Mouse (Mus musculus): ENCODE results near the gene Cacna2d4.
"Not testable (repeated sequence)": the region's sequence is repeated elsewhere in the genome, so short reads cannot be mapped to it uniquely, and the experiment has no call there.

Cacna2d4 gene

GRCm38 (mm10) chr6:119236241-119236640, at the start of gene Cacna2d4:
Gene Cacna2d4, plus strand, starts transcription at chr6:119236526.
- POLR2A ChIA-PET: no interaction called here
- CTCF ChIA-PET: interaction anchor here in 1 of 4 experiments (1.3 kb wide), 1 partner anchor 112 kb away, joined by 3 read pairs; no protein-coding TSS in a partner anchor

- ChIA-PET POLR2A (interaction anchor here in 1 of 4 experiments (0.7 to 1.9 kb wide), 2 partner anchors 10 to 714 kb away, joined by 3 to 4 read pairs; partner anchors contain the start of gene Cacna1c), CTCF (interaction anchor here in 3 of 4 experiments (0.6 to 1.7 kb wide), 4 partner anchors 11 to 1105 kb away, joined by 3 to 9 read pairs (median 4); partner anchors contain the start of gene Dcp1b (in 1 of the 3))
Measured at GRCm38 (mm10) chr6:119186658-119187057, 49.7 kb upstream of the Cacna2d4 start.

DNA sequence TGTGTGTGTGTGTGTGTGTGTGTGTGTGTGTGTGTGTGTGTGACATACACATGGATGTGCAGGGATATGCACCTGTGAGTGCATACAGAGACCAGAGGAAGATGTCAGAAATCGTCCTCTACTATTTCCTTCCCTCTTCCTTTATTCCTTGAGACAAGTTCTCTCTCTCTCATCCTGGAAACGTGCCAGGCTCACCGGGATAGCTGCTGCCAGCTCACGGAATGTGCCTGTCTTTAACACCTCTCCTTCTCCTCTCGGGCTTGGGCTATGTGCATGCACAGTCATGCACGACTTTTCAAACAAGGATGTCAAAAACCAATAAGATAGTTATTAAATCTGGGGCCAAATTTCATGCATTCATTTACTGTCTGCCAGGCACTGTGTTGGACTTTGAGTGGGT, 48.7 kb upstream of the Cacna2d4 start:
- POLR2A ChIA-PET: interaction anchor here in 1 of 4 experiments (1.9 kb wide), 1 partner anchor 9 kb away, joined by 4 read pairs; the partner anchor contains the start of gene Cacna1c
- CTCF ChIA-PET: interaction anchor here in 1 of 4 experiments (1.5 kb wide), 1 partner anchor 540 kb away, joined by 4 read pairs; no protein-coding TSS in a partner anchor

- ChIA-PET POLR2A (interaction anchor here in 1 of 4 experiments (1.0 kb wide), 1 partner anchor 8 kb away, joined by 3 read pairs; no protein-coding TSS in a partner anchor), CTCF (no interaction called here)
Measured at GRCm38 (mm10) chr6:119191478-119191877, 44.8 kb upstream of the Cacna2d4 start.

DNA sequence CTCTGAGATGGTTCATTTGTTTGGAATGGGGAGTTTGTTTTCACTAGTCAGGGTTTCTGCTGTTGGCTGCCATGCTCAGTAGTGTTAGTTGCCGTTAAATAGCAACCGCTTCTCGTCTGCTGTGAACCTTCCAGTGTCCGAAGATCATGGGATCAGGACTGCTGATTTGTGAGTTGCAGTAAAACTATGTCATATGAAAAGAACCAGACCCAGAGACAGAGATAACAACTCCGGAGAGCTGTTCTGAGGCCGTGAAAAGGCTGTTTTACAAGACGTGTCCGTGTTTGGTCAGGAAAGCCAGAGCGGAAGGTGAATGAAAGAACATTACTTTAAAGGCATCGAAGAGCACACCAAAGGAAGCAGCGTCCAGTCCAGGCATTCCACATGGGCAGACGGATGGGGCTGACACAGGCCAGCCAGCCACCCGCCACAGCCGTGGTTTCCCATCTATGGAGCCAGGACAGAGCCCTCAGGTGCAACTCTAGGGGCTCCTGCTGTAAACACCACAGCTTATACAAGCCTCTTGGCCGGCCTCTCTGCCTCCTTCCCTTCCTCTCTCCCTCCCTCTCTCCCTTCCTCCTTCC, 42.7 kb upstream of the Cacna2d4 start:
- CTCF ChIA-PET: no interaction called here
- POLR2A ChIA-PET: interaction anchor here in 3 of 4 experiments (0.7 to 2.7 kb wide), 3 partner anchors 11 to 222 kb away, joined by 3 to 9 read pairs (median 4); partner anchors contain the start of gene Dcp1b (in 1 of the 3)

GRCm38 (mm10) chr6:119194161-119194560, 42.2 kb upstream of the Cacna2d4 start:
- POLR2A ChIA-PET: interaction anchor here in 3 of 4 experiments (0.7 to 2.7 kb wide), 5 partner anchors 11 to 774 kb away, joined by 3 to 9 read pairs (median 4); partner anchors contain the start of gene Dcp1b (in 1 of the 3)
- CTCF ChIA-PET: no interaction called here

- POLR2A ChIA-PET: interaction anchor here in 3 of 4 experiments (0.7 to 2.7 kb wide), 5 partner anchors 12 to 775 kb away, joined by 3 to 9 read pairs (median 4); partner anchors contain the start of gene Dcp1b (in 1 of the 3)
- CTCF ChIA-PET: interaction anchor here in 1 of 4 experiments (0.6 kb wide), 1 partner anchor 20 kb away, joined by 4 read pairs; no protein-coding TSS in a partner anchor
Measured at GRCm38 (mm10) chr6:119194601-119195000, 41.7 kb upstream of the Cacna2d4 start.

- ChIA-PET CTCF (interaction anchor here in 1 of 4 experiments (1.4 kb wide), 1 partner anchor 23 kb away, joined by 3 read pairs; no protein-coding TSS in a partner anchor), POLR2A (interaction anchor here in 1 of 4 experiments (1.2 to 1.7 kb wide), 3 partner anchors 10 to 17 kb away, joined by 3 to 5 read pairs (median 4); no protein-coding TSS in a partner anchor)
Measured at GRCm38 (mm10) chr6:119196382-119197305, 39.7 kb upstream of the Cacna2d4 start, which contains the start of gene Cacna1c. Gene Cacna1c, minus strand, starts transcription at chr6:119196418.

GRCm38 (mm10) chr6:119198534-119199273, 37.6 kb upstream of the Cacna2d4 start:
- POLR2A ChIA-PET: interaction anchor here in 2 of 4 experiments (0.8 to 1.7 kb wide), 8 partner anchors 15 to 244 kb away, joined by 3 to 7 read pairs (median 3); partner anchors contain the start of gene Dcp1b (in 2 of the 2)
- CTCF ChIA-PET: interaction anchor here in 2 of 4 experiments (0.6 to 1.7 kb wide), 2 partner anchors 16 to 428 kb away, joined by 3 to 4 read pairs; no protein-coding TSS in a partner anchor

- ChIA-PET CTCF (interaction anchor here in 2 of 4 experiments (0.6 to 1.7 kb wide), 4 partner anchors 16 to 429 kb away, joined by 3 to 5 read pairs (median 4); no protein-coding TSS in a partner anchor), POLR2A (interaction anchor here in 2 of 4 experiments (0.6 to 1.7 kb wide), 14 partner anchors 8 to 441 kb away, joined by 3 to 7 read pairs (median 3); partner anchors contain the start of gene Dcp1b (in 2 of the 2))
Measured at GRCm38 (mm10) chr6:119199274-119199879, 36.9 kb upstream of the Cacna2d4 start.

GRCm38 (mm10) chr6:119200362-119200761, 36.0 kb upstream of the Cacna2d4 start:
- CTCF ChIA-PET: interaction anchor here in 3 of 4 experiments (0.6 to 1.7 kb wide), 3 partner anchors 15 to 1424 kb away, joined by 3 to 5 read pairs (median 4); no protein-coding TSS in a partner anchor
- POLR2A ChIA-PET: interaction anchor here in 2 of 4 experiments (1.0 to 1.7 kb wide), 4 partner anchors 9 to 59 kb away, joined by 3 to 7 read pairs (median 4); partner anchors contain the start of gene Dcp1b (in 2 of the 2)

DNA sequence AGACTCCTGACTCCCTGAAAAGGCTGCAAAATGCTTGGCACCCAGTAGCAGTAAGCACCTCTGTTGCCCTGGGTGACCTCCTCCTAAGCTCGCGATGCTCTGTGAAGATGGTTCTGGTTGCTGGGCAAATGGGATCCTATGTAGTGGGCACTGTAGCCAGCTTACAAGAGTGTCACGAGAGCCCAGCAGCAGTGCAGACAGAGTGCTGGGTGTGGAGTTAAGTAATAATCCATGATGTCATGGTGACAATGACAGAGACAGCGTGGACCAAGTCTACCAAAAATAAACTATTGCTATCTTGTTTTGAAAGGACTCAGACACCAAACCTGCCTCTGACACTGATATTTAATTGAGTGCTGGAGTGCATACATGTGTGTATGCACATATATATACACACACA, 34.8 kb upstream of the Cacna2d4 start:
- ChIA-PET POLR2A (no interaction called here), CTCF (no interaction called here)

DNA sequence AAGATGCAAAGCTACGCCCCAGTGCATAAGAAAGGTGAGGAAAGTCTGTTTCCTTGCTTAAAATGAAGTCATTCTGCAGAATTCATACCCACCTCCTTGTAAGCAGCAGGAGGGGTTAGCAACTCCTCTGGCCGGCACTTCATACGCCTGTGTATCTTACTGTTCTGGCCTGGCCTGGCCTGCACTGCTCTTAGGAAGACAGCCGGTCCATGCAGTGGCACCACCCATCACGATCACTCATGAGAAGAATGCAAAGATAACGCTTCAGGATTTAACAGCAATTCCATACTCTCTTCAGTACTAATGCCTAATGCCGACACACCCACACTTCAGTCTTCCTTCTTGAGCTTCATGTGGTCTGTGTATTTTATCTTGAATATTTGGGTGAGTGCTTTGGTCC, 32.0 kb upstream of the Cacna2d4 start:
- ChIA-PET CTCF (interaction anchor here in 2 of 4 experiments (0.7 to 1.3 kb wide), 2 partner anchors 16 to 240 kb away, joined by 4 read pairs; no protein-coding TSS in a partner anchor), POLR2A (no interaction called here)

GRCm38 (mm10) chr6:119204915-119205314, 31.4 kb upstream of the Cacna2d4 start:
- POLR2A ChIA-PET: interaction anchor here in 1 of 4 experiments (1.0 kb wide), 1 partner anchor 16 kb away, joined by 3 read pairs; no protein-coding TSS in a partner anchor
- CTCF ChIA-PET: interaction anchor here in 2 of 4 experiments (0.6 to 1.3 kb wide), 3 partner anchors 15 to 239 kb away, joined by 3 to 5 read pairs (median 4); partner anchors contain the start of gene Dcp1b (in 1 of the 2)

- CTCF ChIA-PET: not testable (repeated sequence)
- POLR2A ChIA-PET: interaction anchor here in 2 of 4 experiments (0.6 to 0.7 kb wide), 2 partner anchors 33 to 206 kb away, joined by 3 to 5 read pairs; no protein-coding TSS in a partner anchor
Measured at GRCm38 (mm10) chr6:119206006-119206405, 30.3 kb upstream of the Cacna2d4 start.

DNA sequence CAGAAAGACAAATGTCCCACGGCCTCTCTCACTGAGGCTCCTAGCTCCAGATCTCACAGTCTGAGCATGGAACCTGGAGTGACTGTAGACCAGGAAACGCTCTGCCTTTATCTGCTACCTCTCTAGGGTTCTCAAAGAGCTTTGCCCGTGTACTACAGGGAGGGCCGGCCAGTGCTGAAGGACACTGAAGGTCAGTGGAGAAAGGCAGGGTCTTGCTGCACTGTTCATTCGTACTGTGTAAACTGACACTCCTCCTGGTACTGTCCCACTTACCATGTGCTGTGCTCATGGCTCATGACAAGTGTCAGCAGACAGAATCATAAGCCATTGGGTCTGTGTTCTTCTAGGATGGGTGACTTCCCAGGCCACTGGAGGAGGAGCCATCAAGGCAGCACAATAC, 23.0 kb upstream of the Cacna2d4 start:
- POLR2A ChIA-PET: no interaction called here
- CTCF ChIA-PET: no interaction called here

- ChIA-PET CTCF (interaction anchor here in 2 of 4 experiments (0.5 to 0.7 kb wide), 2 partner anchors 230 to 1389 kb away, joined by 3 read pairs; no protein-coding TSS in a partner anchor), POLR2A (interaction anchor here in 1 of 4 experiments (0.5 kb wide), 1 partner anchor 39 kb away, joined by 3 read pairs; the partner anchor contains the start of gene Dcp1b)
Measured at GRCm38 (mm10) chr6:119214190-119214589, 22.1 kb upstream of the Cacna2d4 start.
